Mouse (Mus musculus): ENCODE measurements around the gene Uqcrc1.

Uqcrc1 gene

GRCm38 (mm10) chr9:108936418-108937364, at the start of gene Uqcrc1:
Uqcrc1 (plus strand) TSS chr9:108936633.
- peak; percentile 89 to 95 for DNase-seq (ENCODE audit: low spot score in 2 of 2)

GRCm38 (mm10) chr9:108912308-108912707, 24.1 kb upstream of the Uqcrc1 start:
- no peak for DNase-seq (ENCODE audit: low spot score in 2 of 2)

DNA sequence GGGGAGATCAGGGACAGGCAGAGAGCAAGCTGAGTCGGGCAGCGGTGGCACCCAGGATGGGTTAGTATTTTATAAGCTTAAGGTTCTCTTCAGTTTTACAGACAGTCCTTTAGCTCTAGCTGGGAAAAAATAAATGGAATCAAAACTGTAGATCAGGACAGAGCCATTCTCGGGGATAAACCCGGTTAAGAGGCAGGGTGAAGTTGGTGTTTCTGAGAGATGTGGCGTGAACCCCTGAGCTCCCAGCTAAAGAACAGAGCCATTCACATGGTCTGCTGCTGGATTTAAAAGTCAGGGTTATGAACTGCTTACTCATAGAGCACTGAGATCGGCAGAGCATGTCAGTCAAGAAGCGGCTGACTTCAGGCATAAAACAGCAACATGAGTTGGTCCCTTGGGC, 23.3 kb upstream of the Uqcrc1 start:
- DNase-seq (ENCODE audit: low spot score in 2 of 2): no peak

DNA sequence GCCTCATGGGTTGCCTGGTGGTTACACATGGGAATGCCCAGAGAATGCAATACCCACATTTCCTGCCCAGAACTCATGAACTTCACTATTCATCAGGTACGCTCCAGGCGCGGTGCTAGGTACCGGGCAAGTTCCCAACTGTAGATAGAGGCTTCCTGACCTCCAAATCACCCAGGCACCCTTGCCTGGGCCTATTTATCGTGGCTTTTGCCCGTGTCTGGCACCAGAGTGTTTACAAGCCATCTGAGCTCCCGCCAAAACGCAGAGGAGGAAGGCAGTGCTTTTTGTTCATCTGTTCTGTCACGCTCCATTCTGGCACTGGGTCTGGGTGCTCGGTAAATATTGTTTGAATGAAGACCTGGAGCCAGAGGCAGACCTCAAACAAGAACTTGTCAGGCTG, 22.8 kb upstream of the Uqcrc1 start:
- DNase-seq (ENCODE audit: low spot score in 2 of 2): no peak

- no peak for DNase-seq (ENCODE audit: low spot score in 2 of 2)
Measured at GRCm38 (mm10) chr9:108914491-108914890, 21.9 kb upstream of the Uqcrc1 start, which contains the start of gene Tmem89. Tmem89 (plus strand) TSS chr9:108914619.

DNA sequence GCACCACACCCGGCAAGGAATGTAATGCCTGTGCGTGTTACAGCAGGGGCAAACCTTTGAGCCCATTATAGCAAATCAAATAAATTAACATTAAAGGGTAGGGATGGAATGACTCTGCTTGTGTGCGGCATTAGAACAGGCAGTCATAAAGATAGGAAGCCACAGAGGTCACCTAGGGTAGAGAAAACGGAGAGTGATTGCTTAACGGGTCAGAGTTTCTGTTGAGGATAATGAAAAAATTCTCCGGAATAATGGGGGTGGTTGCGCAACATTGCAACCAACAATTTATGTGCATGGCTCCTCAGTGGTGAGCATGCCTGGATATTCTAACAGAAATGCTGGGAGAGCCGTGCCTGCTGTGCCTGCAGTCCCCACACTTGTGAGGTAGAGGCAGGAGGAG, 10.5 kb upstream of the Uqcrc1 start:
- no peak for DNase-seq (ENCODE audit: low spot score in 2 of 2)

- no peak for DNase-seq (ENCODE audit: low spot score in 2 of 2)
Measured at GRCm38 (mm10) chr9:108928424-108928823, 8.0 kb upstream of the Uqcrc1 start.

- DNase-seq (ENCODE audit: low spot score in 2 of 2): no peak
Measured at GRCm38 (mm10) chr9:108935991-108936390, 442 bp upstream of the Uqcrc1 start.

GRCm38 (mm10) chr9:108945111-108945510, 8.7 kb downstream of the Uqcrc1 start:
- no peak for DNase-seq (ENCODE audit: low spot score in 2 of 2)

GRCm38 (mm10) chr9:108945608-108946007, 9.2 kb downstream of the Uqcrc1 start:
- DNase-seq (ENCODE audit: low spot score in 2 of 2): no peak

DNA sequence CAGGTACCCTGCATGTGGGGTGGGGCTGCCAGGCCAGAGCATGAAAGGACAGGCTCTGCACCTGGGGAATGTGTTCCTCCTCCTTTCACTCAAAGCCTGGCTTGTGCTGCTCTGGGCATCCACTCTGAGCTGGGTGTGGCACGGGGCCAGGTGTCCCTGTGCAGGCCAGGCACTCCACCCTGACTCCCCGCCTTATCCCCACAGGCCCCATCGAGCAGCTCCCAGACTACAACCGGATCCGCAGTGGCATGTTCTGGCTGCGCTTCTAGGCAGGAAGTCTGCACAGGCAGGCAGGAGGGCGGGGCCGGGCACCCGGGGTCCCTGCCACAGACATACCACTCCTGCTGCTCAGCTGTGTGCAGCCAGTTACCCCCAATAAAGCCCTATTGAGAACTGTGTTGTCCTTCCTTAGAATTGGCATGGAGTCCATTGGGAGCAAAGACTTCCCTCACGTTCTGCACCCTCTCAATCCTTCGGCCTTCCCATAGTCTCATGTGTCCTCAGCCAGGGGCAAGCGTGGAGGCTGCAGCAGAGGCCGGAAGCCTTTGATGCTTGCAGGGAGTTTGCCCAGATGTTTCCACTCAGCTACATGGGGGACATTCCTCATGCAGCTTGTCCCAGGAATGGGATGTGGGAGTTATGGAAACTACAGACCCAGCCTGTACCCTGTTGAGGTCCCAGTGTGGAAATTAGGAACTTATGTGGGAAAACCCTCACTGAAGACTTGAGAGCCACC, 13.0 kb downstream of the Uqcrc1 start:
- DNase-seq (ENCODE audit: low spot score in 2 of 2): no peak

- DNase-seq (ENCODE audit: low spot score in 2 of 2): no peak
Measured at GRCm38 (mm10) chr9:108949967-108950728, 13.7 kb downstream of the Uqcrc1 start.

DNA sequence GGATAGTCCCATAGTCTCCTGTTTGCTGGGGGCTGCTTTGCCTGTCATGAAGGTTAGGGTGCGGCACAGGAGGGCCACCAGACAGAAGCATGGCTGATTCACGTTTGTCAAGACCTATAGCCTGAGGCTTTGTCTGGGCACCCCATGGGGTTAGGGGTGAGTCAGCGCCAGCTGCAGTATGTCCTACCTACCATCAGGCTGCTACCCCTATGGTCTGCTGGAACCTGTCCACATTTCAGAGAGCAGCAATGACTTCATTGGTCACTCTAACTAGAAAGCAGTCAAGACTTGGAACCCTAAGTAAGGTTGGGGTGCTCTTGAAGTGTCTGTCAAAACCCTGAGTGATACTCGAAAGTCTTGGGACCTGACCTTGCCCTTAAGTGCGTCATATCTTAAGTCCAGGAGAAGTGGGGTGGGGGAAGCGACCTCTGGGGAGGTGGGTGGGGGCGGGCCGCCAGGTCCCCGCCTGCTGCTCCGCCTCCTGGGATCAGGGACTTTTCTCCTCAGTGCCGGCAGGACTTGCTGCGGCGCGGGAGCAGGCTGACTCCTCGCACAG, 16.7 kb downstream of the Uqcrc1 start, which contains the start of gene Col7a1:
Gene Col7a1, plus strand, starts transcription at position 506 of the 556 bp plus-strand sequence.
- no peak for DNase-seq (ENCODE audit: low spot score in 2 of 2)

DNA sequence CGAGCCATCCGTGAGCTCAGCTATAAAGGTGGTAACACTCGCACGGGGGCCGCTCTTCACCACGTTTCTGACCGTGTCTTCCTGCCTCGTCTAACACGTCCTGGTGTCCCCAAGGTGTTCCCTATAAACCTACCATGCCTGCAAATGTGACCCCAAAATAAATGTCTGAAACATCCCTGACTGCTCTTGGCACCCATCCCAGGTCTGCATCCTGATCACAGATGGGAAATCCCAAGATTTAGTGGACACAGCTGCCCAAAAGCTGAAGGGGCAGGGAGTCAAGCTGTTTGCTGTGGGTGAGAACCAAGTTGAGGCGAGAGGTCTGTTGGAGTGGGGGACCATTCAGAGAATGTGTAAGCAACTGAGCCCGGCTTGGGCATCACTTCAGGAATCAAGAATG, 18.8 kb downstream of the Uqcrc1 start:
- DNase-seq (ENCODE audit: low spot score in 2 of 2): no peak

DNA sequence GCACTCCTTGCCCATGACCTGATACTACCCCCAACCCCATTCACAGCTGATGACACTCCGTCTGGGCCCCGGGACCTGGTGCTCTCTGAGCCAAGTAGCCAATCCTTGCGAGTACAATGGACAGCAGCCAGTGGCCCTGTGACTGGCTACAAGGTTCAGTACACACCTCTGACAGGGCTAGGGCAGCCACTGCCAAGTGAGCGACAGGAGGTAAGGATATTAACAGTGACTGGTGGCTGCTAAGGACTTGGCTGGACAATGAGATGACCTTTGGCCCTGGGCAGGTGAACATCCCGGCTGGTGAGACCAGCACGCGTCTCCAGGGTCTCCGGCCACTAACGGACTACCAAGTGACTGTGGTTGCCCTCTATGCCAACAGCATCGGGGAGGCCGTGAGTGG, 19.4 kb downstream of the Uqcrc1 start:
- no peak for DNase-seq (ENCODE audit: low spot score in 2 of 2)

DNA sequence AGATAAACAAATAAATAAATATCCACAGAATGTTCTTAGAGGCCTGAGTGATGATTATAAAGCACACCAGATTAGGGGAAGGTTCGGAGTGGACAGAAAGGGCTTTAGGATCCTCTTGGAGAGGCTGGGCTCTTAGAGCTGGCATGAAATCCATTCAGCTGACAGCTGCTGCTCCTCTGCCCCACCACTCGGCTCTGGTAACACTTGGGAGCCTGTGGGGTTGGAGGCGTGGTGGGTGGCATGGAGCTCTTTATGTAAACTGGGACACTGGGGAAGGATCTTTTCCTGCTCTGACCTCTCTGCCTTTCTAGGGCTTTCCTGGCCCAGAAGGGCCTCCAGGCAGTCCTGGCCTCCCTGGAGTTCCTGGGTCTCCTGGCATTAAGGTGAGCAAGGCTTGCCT, 27.1 kb downstream of the Uqcrc1 start:
- no peak for DNase-seq (ENCODE audit: low spot score in 2 of 2)

DNA sequence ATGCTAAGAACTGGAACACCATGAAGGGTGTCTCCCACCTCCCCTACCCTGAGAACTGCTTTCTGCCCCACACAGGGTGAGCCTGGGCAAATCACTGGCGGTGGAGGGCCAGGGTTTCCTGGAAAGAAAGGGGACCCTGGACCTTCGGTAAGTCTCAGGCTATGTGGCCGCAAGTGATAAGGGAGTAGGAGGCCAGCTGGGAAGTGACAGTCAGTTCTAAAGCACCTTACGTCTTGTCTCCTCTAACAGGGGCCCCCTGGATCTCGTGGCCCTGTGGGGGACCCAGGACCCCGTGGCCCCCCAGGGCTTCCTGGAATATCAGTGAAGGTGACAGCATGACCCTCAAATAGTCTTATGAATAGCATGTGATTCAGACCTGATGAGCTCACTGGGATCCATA, 27.9 kb downstream of the Uqcrc1 start:
- DNase-seq (ENCODE audit: low spot score in 2 of 2): no peak

GRCm38 (mm10) chr9:108970623-108971022, 34.2 kb downstream of the Uqcrc1 start:
- no peak for DNase-seq (ENCODE audit: low spot score in 2 of 2)

GRCm38 (mm10) chr9:108976483-108976882, 40.0 kb downstream of the Uqcrc1 start:
- no peak for DNase-seq (ENCODE audit: low spot score in 2 of 2)

DNA sequence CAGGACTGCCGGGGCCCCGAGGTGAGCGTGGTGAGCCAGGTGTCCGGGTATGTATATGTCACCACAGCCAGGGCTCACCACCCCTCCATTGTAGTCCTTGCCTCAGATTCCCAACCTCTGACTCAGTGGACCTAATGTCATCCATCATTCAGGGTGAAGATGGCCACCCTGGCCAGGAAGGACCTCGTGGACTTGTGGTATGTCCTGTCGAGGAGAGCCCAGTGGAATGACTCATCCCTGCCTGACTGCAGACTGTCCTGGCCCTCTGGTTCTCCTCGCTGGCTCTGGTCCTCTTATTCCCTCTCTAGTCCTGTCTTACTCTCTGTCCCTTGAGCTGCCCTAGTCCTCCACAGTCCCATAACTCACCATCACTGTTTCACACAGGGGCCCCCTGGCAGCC, 41.5 kb downstream of the Uqcrc1 start:
- no peak for DNase-seq (ENCODE audit: low spot score in 2 of 2)

DNA sequence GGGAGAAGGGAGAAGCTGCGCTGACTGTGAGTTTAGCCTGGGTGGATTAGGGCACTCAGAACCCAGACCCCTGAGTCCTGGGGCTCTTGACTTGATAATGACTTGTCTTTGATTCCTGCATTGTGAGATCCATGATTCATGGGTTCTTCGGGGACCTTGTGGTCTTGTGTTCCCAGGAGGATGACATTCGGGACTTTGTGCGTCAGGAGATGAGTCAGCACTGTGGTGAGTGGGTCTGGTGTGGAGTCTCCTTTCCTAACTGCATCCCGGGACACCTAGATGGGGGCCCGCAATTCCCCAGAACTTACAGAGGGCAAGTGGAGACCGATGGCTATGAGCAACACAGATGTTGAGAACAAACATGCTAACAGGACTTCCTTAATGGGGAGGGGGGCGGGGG, 46.1 kb downstream of the Uqcrc1 start:
- DNase-seq (ENCODE audit: low spot score in 2 of 2): no peak

GRCm38 (mm10) chr9:108983209-108983608, 46.8 kb downstream of the Uqcrc1 start:
- no peak for DNase-seq (ENCODE audit: low spot score in 2 of 2)
